Mouse (Mus musculus) urinary bladder, postnatal 14 days (tissue): ENCODE results near the gene Nt5c3b.

Experiments used
- DNase-seq: peaks from one replicate; pipeline ENCODE4 v3.0.0; 2021; ENCODE audit warnings: low spot score

The Nt5c3b gene

DNA sequence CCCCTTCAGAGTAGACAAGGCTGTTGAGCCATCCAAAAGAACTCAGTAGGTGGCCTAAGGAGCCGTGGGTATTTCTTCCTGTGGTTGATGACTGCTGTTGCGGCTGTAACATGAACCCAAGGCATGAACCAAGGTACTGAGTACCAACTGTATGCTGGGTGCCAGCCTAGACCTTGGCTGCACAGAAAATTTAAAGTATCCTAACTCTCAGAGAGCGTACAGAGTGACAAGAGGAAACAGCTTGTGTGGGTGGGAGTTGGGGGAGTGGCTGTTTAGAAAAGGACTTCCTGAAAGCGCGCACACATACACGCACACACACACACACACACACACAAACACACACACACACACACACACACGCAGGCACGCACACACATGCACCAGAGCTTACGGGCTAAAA is 42.3 kb downstream of the Nt5c3b start:
- no peak for DNase-seq

DNA sequence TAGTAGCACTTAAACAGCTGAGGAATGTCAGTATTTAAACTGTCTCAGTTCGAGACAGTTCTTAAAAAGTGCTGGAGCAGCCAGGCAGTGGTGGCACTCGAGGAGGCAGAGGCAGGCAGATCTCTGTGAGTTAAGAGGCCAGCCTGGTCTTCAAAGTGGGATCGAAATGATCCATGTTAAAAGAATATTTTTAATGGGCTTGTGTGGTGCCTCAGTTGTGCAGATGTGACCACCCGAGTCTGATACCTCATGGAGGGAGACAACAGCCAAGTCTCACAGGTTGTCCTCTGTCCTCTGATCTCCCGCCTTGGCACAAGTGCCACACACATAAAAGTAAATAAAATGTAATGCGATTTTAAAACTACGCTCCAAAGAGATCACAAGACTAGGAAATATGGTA is 43.1 kb downstream of the Nt5c3b start:
- no peak for DNase-seq

DNA sequence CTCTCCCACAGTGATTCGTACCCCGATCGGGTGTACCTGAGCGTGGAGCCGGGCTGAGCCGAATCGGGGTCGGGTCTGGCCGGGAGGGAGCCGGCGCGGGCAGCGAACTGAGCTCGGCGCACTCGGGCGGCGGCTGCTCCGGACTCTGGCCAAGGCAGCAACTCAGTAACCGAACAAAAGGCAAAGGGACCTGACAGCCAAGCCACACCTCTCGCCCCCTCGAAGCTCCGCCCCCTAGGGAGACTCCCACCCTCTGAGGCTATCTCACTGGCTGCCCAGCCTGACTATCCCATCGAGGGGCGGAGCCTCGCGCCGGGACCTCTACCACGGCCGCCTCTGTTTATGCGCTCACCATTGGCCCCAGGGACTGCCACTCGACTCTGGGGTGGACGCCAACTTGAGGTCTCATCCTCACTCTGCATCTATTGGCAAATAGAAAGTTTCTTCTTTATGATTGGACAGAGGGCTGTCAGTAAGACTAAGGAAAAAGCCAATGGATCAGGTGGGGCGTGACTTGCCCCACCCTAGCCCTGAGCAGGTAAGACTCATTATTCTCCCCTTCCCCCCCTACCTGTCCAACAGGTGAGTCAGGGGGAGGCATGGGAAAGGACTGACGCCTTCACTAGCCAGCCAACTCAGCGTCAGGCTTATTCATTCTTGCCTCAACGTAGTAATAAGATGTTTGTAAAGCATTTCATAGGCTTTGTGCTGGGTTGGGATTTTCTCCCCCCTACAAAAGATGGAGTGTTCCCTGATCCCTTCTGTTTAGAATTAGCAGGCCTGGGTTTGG is 43.8 kb downstream of the Nt5c3b start, which contains the start of gene Jup:
Jup (minus strand) TSS at position 164 of the 790 bp plus-strand sequence.
- DNase-seq: peak; percentile 100

DNA sequence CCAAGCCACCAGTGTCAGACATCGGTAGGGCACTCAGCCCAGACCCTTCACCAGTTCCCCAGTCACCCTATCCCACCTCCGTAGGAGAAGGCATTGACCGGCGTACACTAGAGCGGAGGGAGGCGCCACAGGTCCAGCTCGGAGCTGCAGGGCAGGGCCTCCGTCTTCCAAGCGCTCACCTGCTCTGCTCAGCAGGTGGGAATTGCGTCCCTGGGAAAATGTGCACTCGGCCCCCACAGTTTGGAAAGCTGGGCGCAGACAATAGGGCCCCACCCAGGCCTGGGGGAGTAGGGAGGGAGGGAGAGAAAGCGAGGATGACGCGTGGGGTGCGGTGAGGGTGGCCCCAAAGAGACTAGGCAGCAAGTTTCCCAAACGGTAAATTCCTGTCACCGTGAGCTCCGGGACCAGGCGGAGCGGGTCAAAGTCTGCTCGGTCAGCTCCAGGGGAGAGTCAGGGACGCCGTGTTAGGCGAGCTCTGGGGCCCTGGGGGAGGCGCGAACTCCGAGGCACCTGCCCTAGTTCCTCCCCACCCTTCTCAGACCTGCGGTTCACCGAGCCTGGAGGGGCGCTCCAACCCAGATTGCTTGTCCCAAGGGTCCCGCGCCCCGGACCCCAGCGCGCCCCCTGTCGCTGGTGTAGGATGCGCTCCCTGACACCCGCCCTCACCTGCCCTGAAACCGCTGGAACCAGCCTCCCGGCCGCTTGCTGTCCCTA is 44.6 kb downstream of the Nt5c3b start:
- peak; percentile 52 for DNase-seq

DNA sequence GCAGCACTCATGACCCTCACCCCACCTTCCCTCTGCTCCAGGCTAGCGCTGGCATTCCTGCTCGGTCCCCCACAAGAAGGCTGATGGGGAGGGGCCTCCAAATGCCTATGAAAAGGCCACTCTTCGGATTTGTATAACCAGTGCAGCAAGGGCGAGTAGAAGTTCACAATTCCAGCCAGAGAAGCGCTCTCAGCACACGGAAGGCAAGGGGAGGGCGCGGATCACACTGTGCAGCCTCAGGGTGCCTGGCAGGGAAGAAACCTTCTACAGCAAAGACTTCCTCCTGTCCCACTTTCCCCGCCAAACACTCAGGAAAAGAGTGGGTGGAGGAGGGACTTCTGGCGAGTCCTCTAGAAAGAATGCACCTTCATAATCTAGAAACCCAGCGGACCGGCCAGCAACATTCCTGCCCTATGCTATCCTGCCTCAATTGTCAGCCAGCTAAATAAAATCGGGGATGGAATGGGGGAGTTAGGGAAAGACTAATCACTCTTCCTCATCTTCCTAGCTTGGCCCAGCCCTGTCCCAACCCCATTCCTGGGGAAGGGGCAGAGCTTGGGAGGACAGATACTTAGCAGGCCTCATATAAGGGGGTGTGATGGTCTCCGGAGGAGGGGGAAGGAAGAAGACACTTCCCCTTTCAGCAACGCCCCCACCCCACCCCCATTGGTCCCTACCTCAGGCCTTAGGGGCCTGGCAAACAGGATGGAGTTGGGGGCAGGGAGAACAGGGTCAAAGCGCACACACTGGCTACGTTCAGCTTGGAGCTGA is 45.6 kb downstream of the Nt5c3b start:
- peak; percentile 52 for DNase-seq

DNA sequence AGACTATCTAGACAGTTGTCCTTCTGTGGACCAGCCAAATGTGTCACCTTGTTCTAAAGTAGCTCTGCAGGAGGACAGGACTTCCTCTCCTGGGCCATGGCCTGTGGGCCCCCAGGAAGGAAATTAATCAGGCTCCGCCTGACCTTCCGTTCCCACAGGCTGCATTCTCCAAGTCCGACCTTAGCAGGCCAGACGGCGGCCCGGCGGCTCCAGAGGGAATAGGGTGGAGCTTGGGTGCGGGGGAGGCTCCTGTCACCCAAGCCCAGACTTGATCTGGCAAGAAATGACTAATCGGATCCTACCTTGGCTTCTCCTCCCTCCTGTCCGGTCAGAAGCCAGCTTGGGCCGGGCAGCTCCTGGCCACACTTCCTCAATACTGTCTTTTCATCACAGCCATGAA is 46.4 kb downstream of the Nt5c3b start:
- peak; percentile 85 for DNase-seq

DNA sequence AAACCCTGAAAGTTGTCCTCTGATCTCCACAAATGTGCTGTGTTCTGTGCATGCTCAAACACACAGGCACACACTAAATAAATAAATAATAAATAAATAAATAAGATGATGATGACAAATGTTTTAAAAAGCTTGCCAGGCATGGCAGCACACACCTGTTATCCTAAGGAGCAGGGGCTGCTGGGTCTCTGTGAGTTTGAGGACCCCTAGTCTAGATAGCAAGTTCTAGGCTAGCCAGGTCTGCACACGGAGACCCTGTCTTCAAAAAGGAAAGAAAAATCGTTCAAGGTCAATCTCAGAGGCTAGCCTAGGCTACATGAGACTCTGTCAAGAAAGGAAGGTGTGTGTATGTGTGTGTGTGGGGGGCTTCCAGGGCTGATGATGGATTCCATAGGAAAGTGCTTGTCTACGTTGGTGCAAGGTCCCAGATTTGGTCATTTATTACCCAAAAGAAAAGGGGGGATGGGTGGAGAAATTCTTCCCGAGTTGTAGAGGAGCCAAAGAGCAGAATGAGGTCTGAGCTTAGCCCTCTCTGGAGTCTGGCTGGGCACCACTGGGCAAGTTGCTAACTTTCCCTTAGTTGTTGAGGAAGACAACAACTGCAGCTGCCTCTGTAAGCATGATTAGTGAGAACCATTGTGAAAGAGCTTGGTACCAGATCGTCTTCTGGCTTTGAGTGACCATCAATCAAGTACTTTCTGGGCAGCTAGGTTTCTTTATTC is 47.1 kb downstream of the Nt5c3b start:
- no peak for DNase-seq

DNA sequence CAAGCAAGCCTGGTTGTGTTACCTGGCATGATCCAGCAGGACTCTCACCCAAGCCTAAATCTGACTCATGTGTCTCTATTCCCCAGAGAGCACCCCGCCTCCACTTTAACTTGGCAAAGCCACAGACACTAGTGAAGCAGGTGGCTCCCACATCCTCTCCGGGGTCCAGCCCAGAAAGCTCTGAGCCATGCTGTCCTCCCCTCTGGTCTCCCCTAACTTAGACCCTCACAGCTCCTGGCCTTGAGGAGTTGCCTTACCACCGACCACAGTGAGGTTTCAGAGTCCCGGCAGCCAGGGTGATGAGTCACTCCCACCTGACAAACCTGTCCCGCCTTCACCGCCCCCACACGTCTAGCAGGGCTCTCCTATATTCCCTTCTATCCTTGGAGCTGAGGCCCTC is 47.9 kb downstream of the Nt5c3b start:
- peak; percentile 69 for DNase-seq

DNA sequence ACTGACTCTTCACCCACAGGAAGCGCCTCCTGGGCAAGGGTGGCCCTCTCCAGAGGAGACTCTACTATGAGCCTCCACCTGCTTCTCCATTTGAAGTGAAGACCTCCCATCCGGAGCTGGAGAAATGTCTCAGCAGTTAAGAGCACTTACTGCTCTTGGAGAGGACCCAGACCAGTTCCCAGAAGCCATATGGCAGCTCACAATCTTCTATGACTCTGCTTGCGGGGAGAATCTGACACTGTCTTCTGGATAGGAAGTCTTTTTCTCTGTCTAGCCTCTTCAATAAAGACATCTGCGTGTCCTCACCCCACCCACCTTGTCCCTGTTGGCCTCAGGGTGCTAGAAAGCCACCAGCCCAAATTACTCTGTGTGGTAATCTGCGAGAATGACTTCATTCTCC is 48.6 kb downstream of the Nt5c3b start:
- DNase-seq: no peak

DNA sequence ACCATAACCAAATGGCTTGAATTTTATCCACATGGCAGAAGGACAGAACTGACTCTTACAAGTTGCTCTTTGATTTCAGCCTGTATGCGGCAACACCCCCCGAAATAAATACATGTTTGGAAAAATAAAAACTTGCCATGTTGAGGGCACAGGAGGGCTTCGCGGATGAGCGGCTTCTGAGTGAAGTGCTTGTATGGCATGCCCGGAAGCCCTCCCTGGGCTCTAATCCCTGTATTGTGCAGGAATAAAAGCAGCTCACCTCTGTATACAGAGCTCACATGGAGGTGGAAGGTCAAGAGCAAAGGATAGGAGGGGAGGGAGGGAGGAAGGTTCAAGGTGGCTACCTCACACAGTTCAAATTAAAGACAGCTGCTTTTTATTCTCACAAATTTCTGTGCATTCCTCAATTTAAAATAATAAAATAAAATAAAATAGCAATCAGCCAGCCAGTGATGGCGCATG is 49.7 kb downstream of the Nt5c3b start:
- no peak for DNase-seq

DNA sequence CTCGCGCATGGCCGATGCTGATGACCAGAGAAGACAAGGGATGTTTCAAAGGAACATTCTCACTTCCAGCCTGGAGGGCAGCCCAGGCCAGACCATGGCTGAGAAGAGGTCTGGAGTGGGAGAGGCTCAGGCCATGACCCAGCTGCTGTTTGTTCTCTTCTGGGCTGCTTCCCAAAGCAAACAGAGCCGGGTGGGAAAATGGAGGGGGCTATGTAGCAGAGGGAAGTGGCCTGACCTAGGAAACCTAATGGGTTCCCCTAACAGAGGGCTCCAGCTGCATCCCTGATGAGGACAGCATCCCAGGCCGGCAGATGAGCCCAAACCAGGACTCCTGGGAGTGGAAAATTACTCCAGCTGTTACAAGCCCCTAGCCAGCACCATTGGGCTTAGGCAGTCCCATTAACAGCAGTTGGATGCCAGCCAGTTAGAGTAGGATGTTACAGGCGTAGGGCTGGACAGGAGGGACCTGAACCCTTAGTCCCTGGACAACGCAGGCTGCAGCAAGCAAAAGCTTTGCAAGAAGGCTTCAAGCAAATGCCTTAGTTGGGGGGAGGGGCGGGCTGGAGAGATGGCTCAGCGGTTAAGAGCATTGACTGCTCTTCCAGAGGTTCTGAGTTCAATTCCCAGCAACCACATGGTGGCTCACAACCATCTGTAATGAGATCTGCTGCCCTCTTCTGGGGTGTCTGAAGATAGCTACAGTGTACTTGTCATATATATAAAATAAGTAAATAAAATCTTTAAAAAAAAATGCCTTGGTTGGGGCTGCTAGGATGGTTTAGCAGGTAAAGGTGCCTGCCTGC is 50.3 kb downstream of the Nt5c3b start:
- peak; percentile 63 for DNase-seq

DNA sequence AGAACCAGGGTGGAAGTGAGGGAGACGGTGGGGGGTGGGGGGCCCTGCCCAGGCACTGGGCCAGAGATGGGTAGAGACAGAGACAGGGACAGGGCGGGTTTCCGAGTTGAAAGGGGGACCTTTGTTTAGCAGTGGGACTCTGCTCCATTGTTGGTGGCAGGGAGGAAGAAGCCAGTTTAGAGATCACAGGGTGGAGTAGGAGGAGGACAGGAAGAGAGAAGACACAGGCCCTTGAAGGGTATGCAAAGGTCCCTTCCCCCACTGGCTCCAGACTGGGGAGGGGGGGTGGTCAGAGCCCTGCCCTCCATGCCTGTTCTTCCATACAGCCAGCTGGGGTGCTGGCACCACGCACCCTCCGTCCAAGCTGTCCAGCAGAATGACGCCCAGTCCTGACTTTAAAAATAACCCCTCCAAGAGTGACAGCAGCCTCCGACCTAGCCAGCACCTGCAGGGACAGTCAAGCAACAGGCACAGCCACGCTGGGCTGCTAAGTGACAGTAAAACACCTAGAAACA is 51.6 kb downstream of the Nt5c3b start:
- DNase-seq: no peak

DNA sequence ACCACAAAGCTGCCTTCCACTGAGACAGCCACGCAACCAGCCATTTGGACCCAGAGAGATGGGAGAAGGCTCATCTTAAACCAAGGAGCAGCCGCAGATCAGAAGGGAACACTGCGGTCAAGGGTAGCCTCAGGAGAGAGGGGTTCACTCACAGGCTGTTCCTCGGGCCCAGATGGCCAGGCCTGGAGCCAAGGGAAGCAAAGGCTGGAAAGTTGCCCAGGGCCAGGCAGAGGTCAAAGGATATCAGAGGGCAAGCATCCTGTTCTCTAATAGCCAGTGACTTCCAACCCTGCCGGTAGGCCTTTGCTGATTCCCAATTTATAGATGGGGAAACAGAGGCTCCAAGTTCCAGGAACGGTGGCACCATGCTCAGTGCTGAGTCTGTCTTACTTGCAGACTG is 53.0 kb downstream of the Nt5c3b start:
- no peak for DNase-seq

DNA sequence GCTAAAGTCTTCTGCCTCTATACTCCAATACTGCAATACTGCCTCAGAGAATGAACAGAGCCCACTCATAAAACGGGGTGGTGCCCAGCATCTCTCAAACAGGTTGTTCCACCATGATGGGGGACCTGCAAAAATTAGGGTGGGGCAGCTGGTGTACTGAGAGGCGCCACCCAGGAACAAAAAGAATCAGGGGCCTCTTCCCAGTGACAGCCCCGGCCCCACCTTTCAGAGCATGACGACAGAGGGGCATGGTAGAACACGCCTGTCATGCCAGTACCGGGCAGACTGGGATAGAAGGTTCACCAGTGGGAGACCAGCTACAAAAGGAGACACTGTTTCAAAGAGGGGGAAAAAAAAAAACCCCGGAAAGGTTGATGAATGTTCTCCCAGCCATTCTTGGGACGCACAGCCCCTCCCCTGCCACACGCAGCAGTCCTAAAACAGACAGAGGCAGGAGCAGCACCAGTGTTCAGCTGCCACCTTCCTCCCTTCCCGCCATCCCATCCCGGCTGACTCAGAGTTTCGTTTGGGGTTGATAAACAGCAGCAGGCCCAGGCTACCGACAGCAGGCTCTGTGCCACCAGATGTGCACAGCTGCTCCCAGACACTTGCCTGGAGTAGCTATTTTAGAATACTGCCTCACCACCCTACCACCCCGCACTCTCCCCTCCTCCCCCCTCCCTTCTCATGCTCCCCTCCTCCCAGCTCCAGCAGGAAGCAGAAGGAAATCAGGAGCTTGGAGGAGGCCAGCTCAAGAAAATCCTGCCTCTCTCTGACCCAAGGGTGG is 53.8 kb downstream of the Nt5c3b start:
- peak; percentile 69 for DNase-seq

DNA sequence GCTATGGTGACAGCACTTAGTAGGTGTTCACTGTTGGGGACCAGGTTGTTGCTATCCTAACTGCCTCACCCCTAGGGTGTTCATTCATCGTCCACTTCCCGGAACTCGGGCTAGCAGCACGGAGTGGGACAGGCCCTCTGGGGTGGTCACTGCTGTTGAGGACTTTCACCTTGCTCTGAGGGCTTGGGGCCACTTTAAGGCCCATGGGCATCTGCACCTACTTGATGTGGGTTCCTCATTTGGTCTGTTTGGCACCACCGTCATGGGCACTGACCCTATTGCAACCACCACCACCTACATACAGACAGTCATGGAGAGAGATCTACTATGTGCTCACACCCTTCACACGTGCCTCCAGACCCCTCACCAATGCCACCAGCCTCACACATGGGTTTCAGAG is 54.5 kb downstream of the Nt5c3b start:
- DNase-seq: no peak

DNA sequence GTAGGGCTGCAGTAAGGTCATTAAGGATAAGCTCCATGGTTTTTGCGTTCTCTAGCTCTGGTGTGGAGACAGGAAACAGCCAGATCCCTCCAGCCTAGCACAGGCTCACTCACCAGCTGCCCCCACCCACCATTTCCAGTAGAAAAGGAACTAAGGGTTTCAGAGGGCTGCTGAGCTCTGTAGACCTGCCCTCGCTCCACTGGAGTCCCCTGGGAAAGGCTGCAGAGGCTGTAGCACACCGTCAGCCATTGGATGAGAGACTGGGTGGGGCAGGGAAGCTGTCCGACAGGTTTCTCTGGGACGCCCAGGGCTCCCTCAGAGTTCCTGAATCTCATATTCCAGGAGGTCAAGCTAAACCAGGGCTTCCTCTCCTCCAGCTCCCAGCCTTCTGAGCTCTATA is 55.0 kb downstream of the Nt5c3b start:
- peak; percentile 80 for DNase-seq

DNA sequence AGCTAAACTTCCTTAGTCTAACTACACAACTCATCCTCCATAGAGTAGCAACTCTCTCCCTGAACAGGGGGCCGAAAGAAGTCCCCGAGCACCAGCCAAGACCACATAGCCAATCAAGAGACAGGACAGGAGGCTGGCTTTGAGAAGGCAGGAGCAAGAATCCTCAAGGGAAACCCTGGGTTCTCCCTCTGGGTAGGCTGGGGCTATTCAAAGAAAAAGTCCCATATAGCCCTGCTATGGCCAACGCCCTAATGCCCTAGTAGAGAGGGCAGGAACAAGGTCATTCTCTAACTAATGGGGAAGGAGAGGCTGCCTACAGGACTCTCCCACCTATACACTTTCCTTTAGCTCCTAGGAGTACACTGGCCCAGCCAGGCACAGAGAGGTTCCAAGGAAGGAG is 56.6 kb downstream of the Nt5c3b start:
- no peak for DNase-seq

DNA sequence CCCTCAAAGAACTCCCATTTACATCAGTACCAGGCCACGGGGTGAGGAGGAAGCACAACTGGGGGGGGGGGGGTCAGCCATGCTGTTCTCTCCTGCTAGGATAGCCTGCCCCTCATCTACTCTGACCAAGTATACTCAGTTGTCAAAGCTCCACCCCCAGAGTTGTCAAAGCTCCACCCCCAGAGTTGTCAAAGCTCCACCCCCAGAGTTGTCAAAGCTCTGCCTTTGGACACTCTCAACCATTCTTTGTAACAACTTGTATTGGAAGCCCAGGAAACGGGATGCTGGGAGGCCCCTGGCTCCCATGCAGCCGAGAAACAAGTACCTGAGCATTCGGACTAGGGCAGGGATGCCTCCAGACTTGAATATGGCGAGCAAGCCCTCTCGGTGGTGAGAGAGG is 58.9 kb downstream of the Nt5c3b start:
- no peak for DNase-seq

DNA sequence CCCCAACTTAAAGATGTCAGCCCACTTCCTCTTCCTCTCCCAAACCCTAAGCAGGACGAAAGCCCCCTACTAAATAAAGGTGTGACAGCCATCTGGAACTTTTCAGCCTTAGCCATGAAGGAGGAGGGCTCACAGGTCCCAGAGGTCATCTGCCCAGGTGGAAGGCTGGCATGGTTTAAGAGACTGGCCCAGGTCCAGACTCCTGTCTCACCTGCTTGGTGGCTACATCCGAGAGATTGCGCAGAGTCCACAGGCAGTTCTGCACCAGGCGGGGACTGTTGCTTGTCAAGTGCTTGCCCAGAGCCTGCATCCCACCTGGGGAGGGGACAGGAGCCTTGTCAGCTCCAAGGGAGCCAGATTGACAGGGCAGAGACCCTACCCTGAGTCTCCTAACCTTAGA is 62.3 kb downstream of the Nt5c3b start:
- DNase-seq: no peak

DNA sequence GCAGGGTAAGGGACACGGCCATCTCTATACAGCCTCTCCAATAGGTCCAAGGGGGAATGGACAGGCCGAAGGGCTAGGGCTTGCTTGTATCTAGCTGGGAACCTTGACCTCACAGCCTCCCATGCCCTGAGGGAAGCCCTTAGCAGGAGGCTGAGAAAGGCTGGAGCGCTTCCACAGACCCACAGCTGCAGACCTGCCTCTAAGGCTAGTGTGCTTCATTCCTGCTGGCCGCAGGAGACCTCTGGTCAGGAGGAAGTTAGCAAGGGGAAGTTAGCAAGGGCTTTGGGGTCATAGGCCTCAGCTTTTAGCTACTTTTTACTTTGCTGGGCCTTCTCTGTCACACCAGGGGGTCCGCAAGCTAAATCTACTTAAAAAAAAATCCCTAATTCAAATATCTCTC is 63.2 kb downstream of the Nt5c3b start:
- DNase-seq: no peak
